Mouse (Mus musculus) forebrain, embryonic 13.5 days (tissue): ENCODE results near the gene Uhrf1bp1l. TPM values are rescaled to one million over a fixed set of nuclear protein-coding genes. Genes with fewer than 3 reads are reported as not detected.

Experiments
- polyA plus RNA-seq: library from polyadenylated mRNA; unstranded; fragments of >200 nt; fragmentation: Nextera tagmentation; extraction: Ambion mirVana; gene quantifications from 2 replicates; pipeline ENCODE4 v1.2.1, GENCODE M21; 2015

Gene Uhrf1bp1l
- polyA plus RNA-seq, 1 experiment from 2014 or later = 24.9 TPM

Other genes starting within 250 kb of the Uhrf1bp1l start
- gene Nr1h4, start 211.4 kb upstream of the Uhrf1bp1l start, polyA plus RNA-seq = 0.10 TPM in 1 of 2 replicates, not detected in the other
- gene Slc17a8, start 123.7 kb upstream of the Uhrf1bp1l start, polyA plus RNA-seq = 0.46 and 0.60 TPM in 2 replicates
- gene Scyl2, start 58.7 kb upstream of the Uhrf1bp1l start, polyA plus RNA-seq = 10.5 and 10.8 TPM in 2 replicates
- 58.5 and 60.4 TPM in 2 replicates for gene Actr6, start 12.7 kb upstream of the Uhrf1bp1l start, polyA plus RNA-seq
- gene Anks1b, start 128.5 kb downstream of the Uhrf1bp1l start, polyA plus RNA-seq = 28.7 and 39.5 TPM in 2 replicates